Mouse (Mus musculus): ENCODE results near the gene Pdk3. TPM values are rescaled to one million over a fixed set of nuclear protein-coding genes. Genes with fewer than 3 reads are reported as not detected.

Gene Pdk3
- polyA plus RNA-seq, 1 experiment from 2014 or later, result 63.9 TPM

DNA sequence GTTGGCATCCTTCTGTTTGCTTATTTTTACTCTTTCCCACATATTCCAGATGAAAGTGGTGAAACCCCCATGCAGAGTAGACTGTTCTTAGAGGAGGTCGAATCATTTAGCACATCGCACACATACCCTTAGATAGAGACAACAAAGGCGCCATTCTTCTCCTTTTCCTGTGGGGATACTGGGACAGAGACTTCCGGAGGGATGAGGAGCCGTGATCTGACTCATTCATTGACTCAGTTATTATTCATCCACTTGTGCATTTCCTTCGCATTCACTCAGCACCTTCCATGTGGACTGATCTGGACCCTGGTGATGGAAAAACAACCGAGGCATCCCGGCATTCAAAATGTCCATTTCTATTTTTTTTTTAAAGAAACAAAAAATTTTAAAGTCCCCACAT lies 101.1 kb downstream of the Pdk3 start:
- WGBS, result 84% methylated on average over 8 of the region's 8 CpGs
- H3K36me3 ChIP-seq (ENCODE audit: control insufficient read depth, insufficient read depth, low read length), result no peaks in the 10 kb centered on the region
- no peaks in the 10 kb centered on the region for H3K4me1 ChIP-seq (replicated peaks; ENCODE audit: control insufficient read depth, insufficient read depth, low read length)
- H3K4me3 ChIP-seq (ENCODE audit: low read length), result no peak overlapping the region
- no peaks in the 10 kb centered on the region for H3K27me3 ChIP-seq (ENCODE audit: control insufficient read depth, insufficient read depth, low read depth, low read length)
- H3K9me3 ChIP-seq (ENCODE audit: control insufficient read depth, low read length), result no peaks in the 10 kb centered on the region
- no peak overlapping the region for H3K4me2 ChIP-seq (ENCODE audit: low read depth, low read length)
- ATAC-seq (ENCODE audit: low read depth), result no peak
- H3K9ac ChIP-seq (ENCODE audit: low read length), result no peak overlapping the region
- no peak overlapping the region for H3K27ac ChIP-seq (ENCODE audit: low read length)

DNA sequence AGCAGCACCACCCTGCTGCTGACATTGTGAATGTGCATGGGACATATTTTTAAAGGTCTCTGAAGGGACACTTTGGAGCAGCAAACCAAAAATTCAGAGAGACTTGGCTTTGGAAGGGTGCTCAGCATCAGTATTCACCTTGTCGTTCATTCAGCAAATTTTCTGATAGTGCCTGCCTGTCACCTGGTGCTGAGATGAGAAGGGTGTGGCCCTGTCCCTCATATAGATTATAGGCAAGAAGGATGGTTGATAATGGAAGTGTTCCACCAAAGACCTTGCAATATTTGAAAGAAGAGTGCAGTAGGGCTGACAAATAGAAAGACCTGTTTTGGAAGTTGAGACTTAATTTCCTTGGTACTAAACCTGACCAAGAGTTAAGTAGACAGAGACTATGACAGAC lies 102.5 kb downstream of the Pdk3 start:
- Histone ChIP-seq H3K4me1 (replicated peaks; ENCODE audit: control insufficient read depth, insufficient read depth, low read length) (no peaks in the 10 kb centered on the region), H3K4me2 (ENCODE audit: low read depth, low read length) (no peak overlapping the region), H3K36me3 (ENCODE audit: control insufficient read depth, insufficient read depth, low read length) (no peaks in the 10 kb centered on the region), H3K4me3 (ENCODE audit: low read length) (no peak overlapping the region), H3K9ac (ENCODE audit: low read length) (no peak overlapping the region), H3K27ac (ENCODE audit: low read length) (no peak overlapping the region), H3K9me3 (ENCODE audit: control insufficient read depth, low read length) (no peaks in the 10 kb centered on the region), H3K27me3 (ENCODE audit: control insufficient read depth, insufficient read depth, low read depth, low read length) (no peaks in the 10 kb centered on the region)
- WGBS, result 81% methylated on average over 1 of the region's 1 CpGs
- no peak for ATAC-seq (ENCODE audit: low read depth)

Other genes starting within 250 kb of the Pdk3 start
- 22.4 and 22.7 TPM in 2 replicates for gene Pola1, start 200.0 kb downstream of the Pdk3 start, polyA plus RNA-seq (2015; fragmentation: Nextera tagmentation; extraction: Ambion mirVana)
- gene Pcyt1b, start 177.3 kb downstream of the Pdk3 start, polyA plus RNA-seq (2015; fragmentation: Nextera tagmentation; extraction: Ambion mirVana), result 0.93 and 1.3 TPM in 2 replicates
- not detected in 2 replicates for gene AU015836, start 136.5 kb upstream of the Pdk3 start, polyA plus RNA-seq (2015; fragmentation: Nextera tagmentation; extraction: Ambion mirVana)